Mouse (Mus musculus): ENCODE results near the gene Atf7ip. TPM values are rescaled to one million over a fixed set of nuclear protein-coding genes. Genes with fewer than 3 reads are reported as not detected.

Atf7ip gene
- total RNA-seq, 2 experiments from 2014 or later = 103 to 122 TPM

- no peak for DNase-seq (ENCODE audit: low spot score in 2 of 2)
Measured at GRCm38 (mm10) chr6:136486166-136486565, 19.8 kb upstream of the Atf7ip start.

GRCm38 (mm10) chr6:136486801-136487553 lies 19.0 kb upstream of the Atf7ip start:
- DNase-seq (ENCODE audit: low spot score in 2 of 2) = no peak

- DNase-seq (ENCODE audit: low spot score in 2 of 2) = no peak
Measured at GRCm38 (mm10) chr6:136487554-136487950, 18.4 kb upstream of the Atf7ip start.

- no peak for DNase-seq (ENCODE audit: low spot score in 2 of 2)
Measured at GRCm38 (mm10) chr6:136489899-136490298, 16.1 kb upstream of the Atf7ip start.

GRCm38 (mm10) chr6:136490516-136491475 lies 15.2 kb upstream of the Atf7ip start:
- DNase-seq (ENCODE audit: low spot score in 2 of 2) = no peak

GRCm38 (mm10) chr6:136491631-136492030 lies 14.3 kb upstream of the Atf7ip start:
- no peak for DNase-seq (ENCODE audit: low spot score in 2 of 2)

GRCm38 (mm10) chr6:136492251-136492650 lies 13.7 kb upstream of the Atf7ip start:
- no peak for DNase-seq (ENCODE audit: low spot score in 2 of 2)

GRCm38 (mm10) chr6:136493486-136493885 lies 12.5 kb upstream of the Atf7ip start:
- DNase-seq (ENCODE audit: low spot score in 2 of 2) = no peak

GRCm38 (mm10) chr6:136493910-136494751 lies 11.8 kb upstream of the Atf7ip start:
- no peak for DNase-seq (ENCODE audit: low spot score in 2 of 2)

- DNase-seq (ENCODE audit: low spot score in 2 of 2) = no peak
Measured at GRCm38 (mm10) chr6:136495023-136495422, 10.9 kb upstream of the Atf7ip start.

GRCm38 (mm10) chr6:136497744-136498143 lies 8.2 kb upstream of the Atf7ip start:
- DNase-seq (ENCODE audit: low spot score in 2 of 2) = no peak

- peak in 1 of 2 experiments; percentile 14 for DNase-seq (ENCODE audit: low spot score in 2 of 2)
Measured at GRCm38 (mm10) chr6:136499292-136499977, 6.5 kb upstream of the Atf7ip start.

- no peak for DNase-seq (ENCODE audit: low spot score in 2 of 2)
Measured at GRCm38 (mm10) chr6:136508652-136509051, 2.7 kb downstream of the Atf7ip start.

- no peak for DNase-seq (ENCODE audit: low spot score in 2 of 2)
Measured at GRCm38 (mm10) chr6:136510945-136511344, 5.0 kb downstream of the Atf7ip start.

GRCm38 (mm10) chr6:136512351-136512750 lies 6.4 kb downstream of the Atf7ip start:
- no peak for DNase-seq (ENCODE audit: low spot score in 2 of 2)

GRCm38 (mm10) chr6:136516626-136517025 lies 10.7 kb downstream of the Atf7ip start:
- DNase-seq (ENCODE audit: low spot score in 2 of 2) = no peak

GRCm38 (mm10) chr6:136517221-136517620 lies 11.3 kb downstream of the Atf7ip start:
- DNase-seq (ENCODE audit: low spot score in 2 of 2) = no peak

GRCm38 (mm10) chr6:136518537-136519246 lies 12.7 kb downstream of the Atf7ip start:
- peak; percentile 93 to 98 for DNase-seq (ENCODE audit: low spot score in 2 of 2)

- DNase-seq (ENCODE audit: low spot score in 2 of 2) = no peak
Measured at GRCm38 (mm10) chr6:136519254-136519653, 13.3 kb downstream of the Atf7ip start.

GRCm38 (mm10) chr6:136520361-136520760 lies 14.4 kb downstream of the Atf7ip start:
- no peak for DNase-seq (ENCODE audit: low spot score in 2 of 2)

Data from layer of hippocampus, adult 18-20 months (tissue).